Mouse (Mus musculus): ENCODE results near the gene Olfr116. TPM values are rescaled to one million over a fixed set of nuclear protein-coding genes. Genes with fewer than 3 reads are reported as not detected.

Gene Olfr116
- not detected in 2 replicates for polyA plus RNA-seq (2015; fragmentation: Nextera tagmentation; extraction: Ambion mirVana)

DNA sequence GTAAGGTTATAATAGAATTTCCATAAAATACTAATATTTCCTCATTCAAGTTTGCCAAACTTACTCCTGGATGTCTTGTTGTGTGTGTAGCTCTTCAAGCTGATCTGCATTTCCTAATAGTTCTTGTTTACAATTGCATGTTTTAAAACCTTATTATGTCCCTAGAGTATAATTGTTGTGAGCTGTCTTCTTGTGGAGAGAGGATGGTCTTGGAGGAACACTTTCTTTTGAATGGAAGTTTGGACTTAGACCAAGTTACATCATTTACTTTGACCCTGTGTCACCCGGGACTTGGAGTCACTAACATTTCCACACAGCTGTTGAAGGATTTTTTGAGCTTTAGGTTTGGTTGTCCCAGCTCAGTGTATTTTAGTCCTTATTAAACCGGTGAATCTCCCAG is at the start of gene Olfr116, which contains the start of gene Olfr115:
Gene Olfr116 (minus strand): TSS at position 191 of the 400 bp plus-strand sequence.
Gene Olfr115 (minus strand): TSS at position 101 of the 400 bp plus-strand sequence.

DNA sequence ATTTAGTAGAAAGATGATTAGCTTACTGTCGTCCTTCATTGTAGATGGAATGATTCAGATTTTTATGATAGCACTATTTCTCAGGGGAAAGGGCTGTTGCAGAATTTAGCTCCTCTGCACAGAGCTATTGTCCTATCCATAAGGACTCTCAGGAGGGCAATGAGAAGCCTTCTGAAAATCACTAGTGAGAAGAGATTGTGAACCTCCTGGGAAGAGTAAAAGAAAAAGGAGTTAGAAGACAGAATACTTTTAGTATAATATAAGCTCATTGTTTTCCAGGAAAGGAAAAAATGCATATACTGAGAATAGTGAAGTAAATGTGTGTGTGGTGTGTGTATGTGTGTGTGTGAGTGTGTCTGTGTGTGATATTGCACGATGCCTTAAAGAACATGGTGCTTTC is 39.7 kb upstream of the Olfr116 start, which contains the start of gene Olfr118:
Gene Olfr118 (plus strand): TSS at position 301 of the 400 bp plus-strand sequence.

GRCm38 (mm10) chr17:37663682-37664081 is 36.7 kb upstream of the Olfr116 start, which contains the start of gene Olfr117:
TSS of gene Olfr117 (minus strand) at chr17:37663782.

DNA sequence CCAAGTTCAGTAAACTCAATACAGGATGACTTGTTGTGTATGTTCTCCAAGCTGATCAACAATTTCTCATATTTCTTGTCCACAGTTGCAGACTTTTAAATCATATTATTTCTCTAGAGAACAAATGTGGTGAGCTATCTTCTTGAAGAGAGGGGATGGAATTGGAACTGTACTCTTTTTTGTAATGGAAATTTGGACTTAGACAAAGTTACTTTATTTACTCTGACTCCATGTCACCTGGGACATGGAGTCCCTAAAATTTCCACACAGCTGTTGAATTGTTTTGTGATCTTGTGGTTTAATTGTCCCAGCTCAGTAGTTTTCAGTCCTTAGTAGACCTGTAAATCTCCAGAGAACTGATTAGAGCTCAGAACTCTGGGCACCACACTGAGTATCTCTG is 34.4 kb downstream of the Olfr116 start, which contains the start of gene Olfr114:
Gene Olfr114 (minus strand): TSS at position 101 of the 400 bp plus-strand sequence.

DNA sequence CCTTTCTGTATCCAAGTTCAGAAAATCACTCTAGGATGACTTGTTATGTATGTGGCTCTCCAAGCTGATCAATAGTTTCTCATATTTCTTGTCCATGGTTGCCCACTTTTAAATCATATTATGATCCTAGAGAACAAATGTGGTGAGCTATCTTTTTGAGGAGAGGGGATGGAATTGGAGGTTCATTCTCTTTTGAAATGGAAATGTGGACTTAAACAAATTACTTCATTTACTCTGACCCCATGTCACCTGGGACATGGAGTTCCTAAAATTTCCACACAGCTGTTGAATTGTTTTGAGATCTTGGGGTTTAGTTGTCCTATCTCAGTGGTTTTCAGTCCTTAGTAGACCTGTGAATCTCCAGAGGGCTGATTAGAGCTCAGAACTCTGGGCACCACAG is 49.4 kb downstream of the Olfr116 start, which contains the start of gene Olfr113:
Gene Olfr113 (minus strand): TSS at position 101 of the 400 bp plus-strand sequence.

Other genes starting within 250 kb of the Olfr116 start
- not detected in 2 replicates for gene Olfr105-ps, start 248.2 kb downstream of the Olfr116 start, polyA plus RNA-seq (2015; fragmentation: Nextera tagmentation; extraction: Ambion mirVana)
- gene Olfr106-ps, start 236.8 kb downstream of the Olfr116 start, polyA plus RNA-seq (2015; fragmentation: Nextera tagmentation; extraction: Ambion mirVana), result not detected in 2 replicates
- gene Olfr107, start 228.0 kb downstream of the Olfr116 start, polyA plus RNA-seq (2015; fragmentation: Nextera tagmentation; extraction: Ambion mirVana), result not detected in 2 replicates
- gene Olfr108, start 181.7 kb downstream of the Olfr116 start, polyA plus RNA-seq (2015; fragmentation: Nextera tagmentation; extraction: Ambion mirVana), result not detected in 2 replicates
- gene Olfr109, start 168.3 kb downstream of the Olfr116 start, polyA plus RNA-seq (2015; fragmentation: Nextera tagmentation; extraction: Ambion mirVana), result not detected in 2 replicates
- gene H2-M2, start 143.6 kb downstream of the Olfr116 start, polyA plus RNA-seq (2015; fragmentation: Nextera tagmentation; extraction: Ambion mirVana), result 0.16 TPM in 1 of 2 replicates, not detected in the other
- gene Olfr110, start 134.7 kb downstream of the Olfr116 start, polyA plus RNA-seq (2015; fragmentation: Nextera tagmentation; extraction: Ambion mirVana), result not detected in 2 replicates
- 0.05 TPM in 1 of 2 replicates, not detected in the other for gene Olfr111, start 119.2 kb downstream of the Olfr116 start, polyA plus RNA-seq (2015; fragmentation: Nextera tagmentation; extraction: Ambion mirVana)
- not detected in 2 replicates for gene Olfr112, start 57.7 kb downstream of the Olfr116 start, polyA plus RNA-seq (2015; fragmentation: Nextera tagmentation; extraction: Ambion mirVana)
- not detected in 2 replicates for gene Olfr113, start 49.5 kb downstream of the Olfr116 start, polyA plus RNA-seq (2015; fragmentation: Nextera tagmentation; extraction: Ambion mirVana)
- gene Olfr114, start 34.5 kb downstream of the Olfr116 start, polyA plus RNA-seq (2015; fragmentation: Nextera tagmentation; extraction: Ambion mirVana), result not detected in 2 replicates
- not detected in 2 replicates for gene Olfr115, start 90 bp downstream of the Olfr116 start, polyA plus RNA-seq (2015; fragmentation: Nextera tagmentation; extraction: Ambion mirVana)
- gene Olfr117, start 36.6 kb upstream of the Olfr116 start, polyA plus RNA-seq (2015; fragmentation: Nextera tagmentation; extraction: Ambion mirVana), result not detected in 2 replicates
- not detected in 2 replicates for gene Olfr118, start 39.8 kb upstream of the Olfr116 start, polyA plus RNA-seq (2015; fragmentation: Nextera tagmentation; extraction: Ambion mirVana)
- gene Olfr119, start 69.4 kb upstream of the Olfr116 start, polyA plus RNA-seq (2015; fragmentation: Nextera tagmentation; extraction: Ambion mirVana), result not detected in 2 replicates
- gene Olfr120, start 94.6 kb upstream of the Olfr116 start, polyA plus RNA-seq (2015; fragmentation: Nextera tagmentation; extraction: Ambion mirVana), result not detected in 2 replicates
- not detected in 2 replicates for gene Olfr121, start 121.7 kb upstream of the Olfr116 start, polyA plus RNA-seq (2015; fragmentation: Nextera tagmentation; extraction: Ambion mirVana)
- not detected in 2 replicates for gene Olfr122, start 141.4 kb upstream of the Olfr116 start, polyA plus RNA-seq (2015; fragmentation: Nextera tagmentation; extraction: Ambion mirVana)
- not detected in 2 replicates for gene Olfr123, start 166.3 kb upstream of the Olfr116 start, polyA plus RNA-seq (2015; fragmentation: Nextera tagmentation; extraction: Ambion mirVana)
- gene Olfr124, start 172.7 kb upstream of the Olfr116 start, polyA plus RNA-seq (2015; fragmentation: Nextera tagmentation; extraction: Ambion mirVana), result not detected in 2 replicates
- not detected in 2 replicates for gene Olfr125, start 205.8 kb upstream of the Olfr116 start, polyA plus RNA-seq (2015; fragmentation: Nextera tagmentation; extraction: Ambion mirVana)
- not detected in 2 replicates for gene Olfr126, start 220.3 kb upstream of the Olfr116 start, polyA plus RNA-seq (2015; fragmentation: Nextera tagmentation; extraction: Ambion mirVana)